Mouse (Mus musculus) cerebellum, adult 2 months (tissue): ENCODE measurements around the gene Zfp467.

Experiments used
- CTCF ChIP-seq: fragments of 200-500 bp; IDR thresholded peaks from 2 replicates; pipeline ENCODE4 v1.5.1; 2011; ENCODE audit warnings: low read depth, mild to moderate bottlenecking, control low read depth, low read length, moderate library complexity, borderline replicate concordance; ENCODE audit not compliant: insufficient read depth
- POLR2A ChIP-seq: fragments of 200-500 bp; IDR thresholded peaks from 2 replicates; pipeline ENCODE4 v1.6.1; 2011; ENCODE audit warnings: low read length, control low read depth, borderline replicate concordance; ENCODE audit not compliant: insufficient read depth

DNA sequence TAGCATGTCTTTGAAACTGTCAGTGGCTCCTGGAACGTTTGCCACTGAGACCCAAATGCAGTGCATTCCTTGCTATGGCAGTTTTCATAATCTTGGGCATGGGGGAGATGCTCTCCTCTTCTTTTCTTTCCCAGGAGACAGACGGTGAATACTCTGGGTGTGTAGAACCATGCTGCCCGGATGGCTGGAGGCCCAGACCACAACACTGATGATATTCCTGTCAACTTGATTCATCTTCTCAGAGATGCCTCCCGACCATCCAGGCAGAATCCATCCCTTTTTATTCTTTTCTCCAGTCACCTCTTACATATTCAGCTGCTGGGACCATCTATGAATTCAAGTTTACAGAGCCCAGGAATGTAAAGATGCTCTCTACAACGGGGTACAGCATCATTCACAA, 14.9 kb downstream of the Zfp467 start:
- no peak for TF ChIP-seq POLR2A
- TF ChIP-seq CTCF: no peak
